Mouse (Mus musculus): ENCODE results near the gene Cavin3. TPM values are rescaled to one million over a fixed set of nuclear protein-coding genes. Genes with fewer than 3 reads are reported as not detected.
A peak's percentile ranks its signal among the peaks of the same experiment; 100 is the strongest.

The Cavin3 gene
- total RNA-seq, 1 experiment = 5.3 TPM

DNA sequence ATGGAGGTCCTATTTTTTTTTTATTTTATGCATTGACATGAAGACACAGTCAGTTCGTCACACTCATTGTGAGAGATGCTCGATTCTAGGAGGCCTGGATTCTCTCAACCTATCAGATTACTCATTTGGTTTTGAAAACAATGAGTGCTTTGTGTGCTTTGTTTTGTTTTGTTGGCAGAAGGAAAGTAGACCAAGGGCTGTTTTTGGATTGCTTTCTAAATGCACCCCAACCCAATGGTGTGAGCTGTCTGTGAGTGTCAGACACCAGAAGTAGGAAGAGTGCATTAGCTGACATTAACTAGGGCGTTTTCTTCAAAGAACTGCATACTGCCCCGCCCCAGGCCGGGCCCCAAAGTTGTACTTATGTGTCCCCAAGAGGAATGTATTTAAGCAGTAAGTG is 2.0 kb downstream of the Cavin3 start:
- DNase-seq (ENCODE audit: low read depth, low spot score) = no peak
- H3K9me3 ChIP-seq (ENCODE audit: control insufficient read depth, insufficient read depth, low read depth, low read length) = no peaks in the 10 kb centered on the region
- H3K4me1 ChIP-seq (ENCODE audit: control insufficient read depth in 2 of 2, insufficient read depth in 2 of 2, low read length in 2 of 2, poor library complexity in 1 of 2) = peaks cover 3 to 17% of the 10 kb centered on the region in 2 experiments
- H3K4me3 ChIP-seq (ENCODE audit: insufficient read depth in 1 of 2, low read depth in 1 of 2, low read length in 2 of 2, poor library complexity in 1 of 2, severe bottlenecking in 1 of 2) = no peak overlapping the region; a peak in 1 of 4 replicates
- no peaks in the 10 kb centered on the region for H3K36me3 ChIP-seq (ENCODE audit: control insufficient read depth, insufficient read depth, low read length, poor library complexity, severe bottlenecking)
- H3K9ac ChIP-seq (ENCODE audit: insufficient read depth, low read depth, low read length, poor library complexity, severe bottlenecking) = no peak overlapping the region
- no peak overlapping the region for H3K27ac ChIP-seq (ENCODE audit: insufficient read depth, low read depth, low read length, poor library complexity, severe bottlenecking)
- in situ Hi-C loops (cut with MboI; ENCODE audit: low sequenced_read_pairs in 2 of 2, unreplicated experiment in 2 of 2) = no loop called here
- no peak for TF ChIP-seq ZNF384 (IDR thresholded peaks at IDR 0.05; ENCODE audit: low read depth, low read length)

DNA sequence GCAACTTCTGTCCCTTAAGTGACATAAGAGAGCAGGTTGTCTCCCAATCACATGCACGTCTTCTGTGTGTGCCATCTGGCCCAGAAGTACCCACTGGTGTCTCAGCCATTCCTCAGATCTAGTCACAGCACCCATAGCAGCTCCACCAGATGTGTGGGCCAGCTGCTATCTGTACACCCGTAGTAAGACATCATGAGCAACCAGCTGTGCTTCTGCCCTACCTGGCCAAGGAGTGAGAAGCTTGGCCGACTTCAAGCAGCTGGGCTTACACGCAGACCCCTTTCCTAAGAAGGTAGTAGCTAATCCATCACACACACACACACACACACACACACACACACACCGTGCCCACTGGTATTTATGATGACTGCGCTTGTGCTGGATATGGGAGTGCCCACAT is 2.9 kb downstream of the Cavin3 start:
- H3K4me1 ChIP-seq (ENCODE audit: control insufficient read depth in 2 of 2, insufficient read depth in 2 of 2, low read length in 2 of 2, poor library complexity in 1 of 2) = peaks cover 3 to 17% of the 10 kb centered on the region in 2 experiments
- no peak overlapping the region for H3K27ac ChIP-seq (ENCODE audit: insufficient read depth, low read depth, low read length, poor library complexity, severe bottlenecking)
- H3K9ac ChIP-seq (ENCODE audit: insufficient read depth, low read depth, low read length, poor library complexity, severe bottlenecking) = no peak overlapping the region
- TF ChIP-seq CHD2 (IDR thresholded peaks at IDR 0.05; ENCODE audit: low read depth, low read length) (no peak), ZC3H11A (IDR thresholded peaks at IDR 0.05; ENCODE audit: borderline replicate concordance, low read depth, low read length) (no peak), ZNF384 (IDR thresholded peaks at IDR 0.05; ENCODE audit: low read depth, low read length) (no peak), HCFC1 (IDR thresholded peaks at IDR 0.05; ENCODE audit: borderline replicate concordance, insufficient read depth, low read length) (no peak), MAFK (IDR thresholded peaks at IDR 0.05; ENCODE audit: insufficient read depth, low read depth, low read length) (no peak)
- DNase-seq (ENCODE audit: low read depth, low spot score) = no peak
- no peak overlapping the region for H3K4me3 ChIP-seq (ENCODE audit: insufficient read depth in 1 of 2, low read depth in 1 of 2, low read length in 2 of 2, poor library complexity in 1 of 2, severe bottlenecking in 1 of 2)
- in situ Hi-C loops (cut with MboI; ENCODE audit: low sequenced_read_pairs in 2 of 2, unreplicated experiment in 2 of 2) = loop anchor here in 1 of 2 experiments (10.0 kb wide), 1 partner anchor 64 kb away; no protein-coding TSS in a partner anchor
- no peaks in the 10 kb centered on the region for H3K9me3 ChIP-seq (ENCODE audit: control insufficient read depth, insufficient read depth, low read depth, low read length)
- no peaks in the 10 kb centered on the region for H3K36me3 ChIP-seq (ENCODE audit: control insufficient read depth, insufficient read depth, low read length, poor library complexity, severe bottlenecking)

DNA sequence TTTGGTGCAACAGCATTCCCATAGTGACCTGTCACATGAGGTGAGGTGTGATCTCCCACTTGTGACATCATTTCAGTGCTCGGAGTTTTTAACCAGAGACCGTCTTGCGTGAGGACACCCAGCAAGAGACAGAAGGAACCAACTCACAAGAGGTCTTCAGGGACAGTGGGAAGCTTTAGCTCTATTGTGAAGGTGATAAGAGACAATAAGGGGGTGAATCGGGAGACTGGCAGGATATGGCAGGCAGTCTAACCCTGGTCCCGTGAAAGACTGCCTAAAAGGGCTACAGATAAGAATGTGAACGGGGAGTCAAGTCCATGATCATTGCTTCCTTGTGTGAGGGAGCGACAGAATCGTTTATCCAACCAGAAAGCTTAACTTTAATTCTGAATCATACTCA is 3.8 kb downstream of the Cavin3 start:
- no peak for TF ChIP-seq ZC3H11A (IDR thresholded peaks at IDR 0.05; ENCODE audit: borderline replicate concordance, low read depth, low read length)
- no peak for TF ChIP-seq CHD2 (IDR thresholded peaks at IDR 0.05; ENCODE audit: low read depth, low read length)
- no peak for TF ChIP-seq MAFK (IDR thresholded peaks at IDR 0.05; ENCODE audit: insufficient read depth, low read depth, low read length)
- no peak for TF ChIP-seq HCFC1 (IDR thresholded peaks at IDR 0.05; ENCODE audit: borderline replicate concordance, insufficient read depth, low read length)
- no peak for TF ChIP-seq ZNF384 (IDR thresholded peaks at IDR 0.05; ENCODE audit: low read depth, low read length)
- no peak for DNase-seq (ENCODE audit: low read depth, low spot score)
- no peak overlapping the region for H3K9ac ChIP-seq (ENCODE audit: insufficient read depth, low read depth, low read length, poor library complexity, severe bottlenecking)
- in situ Hi-C loops (cut with MboI; ENCODE audit: low sequenced_read_pairs in 2 of 2, unreplicated experiment in 2 of 2) = loop anchor here in 1 of 2 experiments (10.0 kb wide), 1 partner anchor 64 kb away; no protein-coding TSS in a partner anchor
- H3K36me3 ChIP-seq (ENCODE audit: control insufficient read depth, insufficient read depth, low read length, poor library complexity, severe bottlenecking) = no peaks in the 10 kb centered on the region
- peaks cover 3 to 17% of the 10 kb centered on the region in 2 experiments for H3K4me1 ChIP-seq (ENCODE audit: control insufficient read depth in 2 of 2, insufficient read depth in 2 of 2, low read length in 2 of 2, poor library complexity in 1 of 2)
- no peak overlapping the region for H3K27ac ChIP-seq (ENCODE audit: insufficient read depth, low read depth, low read length, poor library complexity, severe bottlenecking)
- no peak overlapping the region for H3K4me3 ChIP-seq (ENCODE audit: insufficient read depth in 1 of 2, low read depth in 1 of 2, low read length in 2 of 2, poor library complexity in 1 of 2, severe bottlenecking in 1 of 2)
- no peaks in the 10 kb centered on the region for H3K9me3 ChIP-seq (ENCODE audit: control insufficient read depth, insufficient read depth, low read depth, low read length)

DNA sequence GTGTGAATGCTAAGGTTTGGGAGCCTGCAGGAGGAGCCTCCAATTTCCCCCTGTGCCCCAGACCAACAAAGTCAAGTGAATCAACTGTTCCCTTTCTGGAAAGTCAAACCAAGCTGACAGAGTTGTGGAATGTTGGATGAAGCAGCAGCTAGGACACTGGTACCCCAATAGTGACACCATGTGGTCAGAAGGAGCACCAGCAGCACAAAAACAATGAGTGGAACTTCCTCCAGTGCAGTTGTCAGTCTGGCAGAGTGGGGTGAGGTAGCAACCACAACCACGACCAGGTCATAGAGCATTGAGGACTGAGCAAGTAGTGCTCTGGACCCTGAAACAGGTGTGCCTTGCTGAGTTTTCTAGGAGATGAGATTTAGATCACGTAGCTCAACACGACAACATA is 4.3 kb downstream of the Cavin3 start:
- H3K27ac ChIP-seq (ENCODE audit: insufficient read depth, low read depth, low read length, poor library complexity, severe bottlenecking) = no peak overlapping the region
- DNase-seq (ENCODE audit: low read depth, low spot score) = peak; percentile 41
- no peaks in the 10 kb centered on the region for H3K9me3 ChIP-seq (ENCODE audit: control insufficient read depth, insufficient read depth, low read depth, low read length)
- H3K4me1 ChIP-seq (ENCODE audit: control insufficient read depth in 2 of 2, insufficient read depth in 2 of 2, low read length in 2 of 2, poor library complexity in 1 of 2) = peaks cover 3 to 17% of the 10 kb centered on the region in 2 experiments
- no peak overlapping the region for H3K4me3 ChIP-seq (ENCODE audit: insufficient read depth in 1 of 2, low read depth in 1 of 2, low read length in 2 of 2, poor library complexity in 1 of 2, severe bottlenecking in 1 of 2)
- H3K9ac ChIP-seq (ENCODE audit: insufficient read depth, low read depth, low read length, poor library complexity, severe bottlenecking) = no peak overlapping the region
- TF ChIP-seq ZC3H11A (IDR thresholded peaks at IDR 0.05; ENCODE audit: borderline replicate concordance, low read depth, low read length) (0 out of 2 replicates have a peak, but pooled peaks have one; percentile 1), ZNF384 (IDR thresholded peaks at IDR 0.05; ENCODE audit: low read depth, low read length) (no peak)
- no peaks in the 10 kb centered on the region for H3K36me3 ChIP-seq (ENCODE audit: control insufficient read depth, insufficient read depth, low read length, poor library complexity, severe bottlenecking)
- in situ Hi-C loops (cut with MboI; ENCODE audit: low sequenced_read_pairs in 2 of 2, unreplicated experiment in 2 of 2) = loop anchor here in 1 of 2 experiments (10.0 kb wide), 1 partner anchor 63 kb away; no protein-coding TSS in a partner anchor

DNA sequence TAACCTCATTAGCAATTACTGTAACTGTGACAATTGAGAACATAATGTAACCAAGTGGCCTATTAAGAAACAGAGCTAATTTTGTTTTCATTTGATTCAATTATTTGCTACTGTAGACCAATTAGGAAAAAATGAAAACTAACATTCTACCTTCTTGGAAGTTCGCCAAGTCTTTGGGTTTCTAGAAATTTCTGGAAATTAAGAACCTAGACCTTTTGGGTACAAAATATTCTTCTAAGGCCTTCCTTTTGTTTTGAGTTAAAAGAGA is 4.7 kb downstream of the Cavin3 start:
- no peak for TF ChIP-seq ZNF384 (IDR thresholded peaks at IDR 0.05; ENCODE audit: low read depth, low read length)
- TF ChIP-seq ZC3H11A (IDR thresholded peaks at IDR 0.05; ENCODE audit: borderline replicate concordance, low read depth, low read length) = no peak
- TF ChIP-seq HCFC1 (IDR thresholded peaks at IDR 0.05; ENCODE audit: borderline replicate concordance, insufficient read depth, low read length) = no peak
- TF ChIP-seq MAFK (IDR thresholded peaks at IDR 0.05; ENCODE audit: insufficient read depth, low read depth, low read length) = no peak
- TF ChIP-seq CHD2 (IDR thresholded peaks at IDR 0.05; ENCODE audit: low read depth, low read length) = no peak
- Histone ChIP-seq H3K9ac (ENCODE audit: insufficient read depth, low read depth, low read length, poor library complexity, severe bottlenecking) (no peak overlapping the region), H3K36me3 (ENCODE audit: control insufficient read depth, insufficient read depth, low read length, poor library complexity, severe bottlenecking) (no peaks in the 10 kb centered on the region), H3K4me3 (ENCODE audit: insufficient read depth in 1 of 2, low read depth in 1 of 2, low read length in 2 of 2, poor library complexity in 1 of 2, severe bottlenecking in 1 of 2) (no peak overlapping the region), H3K9me3 (ENCODE audit: control insufficient read depth, insufficient read depth, low read depth, low read length) (no peaks in the 10 kb centered on the region), H3K27ac (ENCODE audit: insufficient read depth, low read depth, low read length, poor library complexity, severe bottlenecking) (no peak overlapping the region), H3K4me1 (ENCODE audit: control insufficient read depth in 2 of 2, insufficient read depth in 2 of 2, low read length in 2 of 2, poor library complexity in 1 of 2) (peaks cover 0 to 14% of the 10 kb centered on the region in 2 experiments; a peak in 2 of 4 replicates)
- DNase-seq (ENCODE audit: low read depth, low spot score) = no peak
- in situ Hi-C loops (cut with MboI; ENCODE audit: low sequenced_read_pairs in 2 of 2, unreplicated experiment in 2 of 2) = loop anchor here in 1 of 2 experiments (10.0 kb wide), 1 partner anchor 63 kb away; no protein-coding TSS in a partner anchor

Data from ES-E14 (cell line).